Mouse (Mus musculus) c-Kit-positive CD71-negative TER-119-negative erythroid progenitor cells, embryonic 14.5 days (primary cell): ENCODE measurements around the gene Olfr370.
A peak's percentile ranks its signal among the peaks of the same experiment; 100 is the strongest.
"Not testable (repeated sequence)": the region's sequence is repeated elsewhere in the genome, so short reads cannot be mapped to it uniquely, and the experiment has no call there.

ENCODE experiments used
- DNase-seq: peaks from one replicate; pipeline ENCODE4 v3.0.0-alpha.2; 2013; ENCODE audit warnings: low read depth

The Olfr370 gene

DNA sequence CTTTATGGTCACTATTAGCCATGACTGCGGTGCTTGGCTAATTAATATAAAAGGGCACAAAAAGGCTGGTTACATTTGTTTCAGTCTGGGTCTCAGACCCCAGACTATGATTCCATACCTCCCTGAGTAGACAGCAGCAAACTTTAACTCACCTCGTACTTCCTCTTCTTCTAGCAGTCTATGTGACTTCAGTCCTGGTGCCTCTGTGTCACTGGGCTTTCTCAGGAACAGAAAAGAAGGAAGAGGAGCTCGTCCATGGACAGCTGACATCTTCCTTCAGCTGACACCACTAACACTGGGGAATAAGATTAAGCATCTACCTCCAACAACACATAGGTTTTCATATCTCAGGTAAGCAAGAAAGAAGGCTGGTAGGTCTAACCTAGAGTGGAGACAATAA lies at the start of gene Olfr370:
Olfr370 (plus strand) TSS at position 45 of the 400 bp plus-strand sequence.
- DNase-seq: peak; percentile 13

DNA sequence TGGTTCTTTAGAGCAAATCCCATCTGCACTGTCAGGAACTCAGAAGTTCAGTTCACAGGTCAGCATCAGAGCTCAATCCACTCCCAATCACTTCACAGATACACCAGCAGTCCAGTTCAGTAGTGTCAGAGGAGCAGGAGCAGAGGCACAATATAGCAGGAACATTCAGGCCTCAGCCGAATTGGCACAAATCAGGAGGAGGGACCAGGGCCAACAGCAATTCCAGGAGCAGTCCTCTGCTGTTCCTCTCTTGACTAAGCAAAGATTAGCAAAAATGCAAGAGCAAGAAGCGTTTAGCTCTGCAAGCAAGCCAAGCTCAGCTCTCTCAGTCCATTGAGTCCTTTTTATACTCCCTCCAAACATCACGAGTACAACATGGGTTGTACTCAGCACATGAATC lies 23.9 kb upstream of the Olfr370 start:
- DNase-seq: no peak

DNA sequence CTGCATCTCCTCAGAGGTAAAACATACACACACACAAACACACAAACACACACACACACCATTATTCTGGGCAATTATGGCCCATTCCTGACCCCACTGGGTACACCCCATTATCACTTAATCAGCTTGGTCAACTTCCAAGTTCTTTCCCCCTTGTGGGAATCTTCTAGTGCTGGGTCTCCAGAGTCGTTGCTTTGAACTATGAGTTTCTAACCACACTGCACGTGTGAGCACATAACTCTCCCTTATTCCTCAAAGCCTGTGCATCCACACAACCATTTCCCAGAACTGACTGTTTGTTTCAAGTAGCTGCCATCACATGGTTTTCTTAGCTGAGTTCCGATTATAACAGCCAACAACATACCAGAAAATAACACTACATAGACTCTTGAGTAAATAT lies 15.1 kb upstream of the Olfr370 start:
- no peak for DNase-seq

DNA sequence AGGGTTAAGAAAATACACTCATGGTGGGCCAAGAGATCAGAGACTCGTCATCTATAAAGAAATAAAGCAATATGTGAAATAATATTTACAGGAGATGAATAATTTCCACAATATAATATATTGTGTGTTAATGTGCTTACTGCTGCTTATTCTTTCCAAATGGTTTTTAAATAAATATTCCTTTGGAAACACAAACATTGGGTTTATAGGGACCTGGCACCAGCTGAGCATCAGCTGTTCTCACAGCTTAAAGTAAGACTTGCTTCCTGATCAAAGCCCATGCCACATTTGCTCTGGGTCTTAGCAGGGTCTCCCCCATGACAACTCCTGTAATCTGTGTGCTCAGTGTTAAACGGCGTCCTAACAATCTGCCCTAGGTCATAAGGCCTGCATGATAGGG lies 14.7 kb upstream of the Olfr370 start:
- not testable (repeated sequence) for DNase-seq

DNA sequence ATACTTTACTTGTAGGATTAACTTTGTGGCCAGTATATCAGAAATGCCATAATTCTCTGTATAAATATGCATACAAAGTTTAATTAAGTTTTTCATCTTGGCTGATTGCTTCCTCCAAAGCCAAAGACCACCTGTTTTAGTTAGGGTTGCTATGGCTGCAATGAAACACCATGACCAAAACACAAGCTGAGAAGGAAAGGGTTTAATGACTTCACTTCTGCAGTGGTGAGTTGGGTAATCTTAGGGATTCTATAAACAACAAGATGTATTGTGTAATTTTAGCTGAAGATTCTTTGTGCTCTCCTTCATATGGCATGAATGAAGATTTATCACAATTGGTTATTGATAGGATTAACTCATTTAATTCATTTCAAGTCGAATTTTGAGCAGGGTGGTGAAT lies 14.3 kb upstream of the Olfr370 start:
- no peak for DNase-seq

DNA sequence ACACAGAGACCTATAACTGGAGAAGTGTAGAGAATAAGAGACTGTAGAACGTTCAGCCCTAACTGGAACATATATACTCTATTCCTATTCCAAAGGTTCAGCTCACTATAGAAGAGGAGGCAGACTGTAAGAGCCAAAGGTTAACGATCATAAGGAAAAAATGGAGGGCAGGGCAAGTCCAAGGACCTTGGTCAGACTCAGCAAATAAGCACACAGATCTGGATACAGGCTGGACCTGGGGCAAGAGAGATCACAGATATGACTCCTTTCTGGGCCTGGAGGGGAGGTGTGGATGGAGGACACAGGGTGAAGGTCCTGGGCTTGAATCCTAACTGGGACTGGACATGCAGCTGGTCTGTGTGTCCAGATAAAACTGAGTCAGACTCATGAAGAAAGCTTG lies 778 bp upstream of the Olfr370 start:
- no peak for DNase-seq

DNA sequence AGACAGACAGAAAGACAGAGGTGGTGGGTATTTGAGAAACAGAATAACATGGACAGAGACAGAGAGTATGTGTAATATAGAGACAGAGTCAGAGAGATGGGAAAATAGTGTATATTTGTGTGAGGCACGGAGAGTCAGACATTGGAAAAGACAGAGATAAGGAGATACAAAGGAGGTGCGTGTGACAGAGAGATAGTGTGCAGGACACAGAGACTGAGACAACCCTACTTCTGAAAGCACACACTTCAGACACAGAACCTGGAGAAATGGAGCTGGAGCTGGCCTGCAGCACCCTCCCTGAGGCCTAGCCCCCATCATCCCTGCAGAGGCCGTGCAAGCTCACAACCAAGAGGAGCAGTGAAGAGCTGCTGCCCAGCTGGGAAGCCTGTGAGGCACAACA lies 27.1 kb downstream of the Olfr370 start:
- DNase-seq: no peak

DNA sequence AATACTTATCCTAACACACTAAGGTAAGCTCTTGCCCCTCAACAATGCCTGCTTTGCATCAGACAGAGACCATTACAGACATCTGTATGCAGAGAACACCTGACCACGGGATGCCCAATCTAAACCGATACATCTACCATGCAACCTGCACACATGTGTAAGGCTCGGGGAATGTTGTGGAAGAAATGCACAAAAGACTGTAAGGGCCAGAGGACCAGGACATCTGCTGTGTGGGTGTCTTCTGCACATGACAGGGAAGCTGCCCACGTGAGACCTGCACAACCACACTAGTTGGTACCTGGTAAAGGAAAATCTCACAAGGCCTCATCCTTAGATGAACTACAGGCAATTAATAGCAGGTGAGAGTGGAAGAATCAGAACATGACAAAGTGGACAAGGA lies 27.7 kb downstream of the Olfr370 start:
- no peak for DNase-seq

DNA sequence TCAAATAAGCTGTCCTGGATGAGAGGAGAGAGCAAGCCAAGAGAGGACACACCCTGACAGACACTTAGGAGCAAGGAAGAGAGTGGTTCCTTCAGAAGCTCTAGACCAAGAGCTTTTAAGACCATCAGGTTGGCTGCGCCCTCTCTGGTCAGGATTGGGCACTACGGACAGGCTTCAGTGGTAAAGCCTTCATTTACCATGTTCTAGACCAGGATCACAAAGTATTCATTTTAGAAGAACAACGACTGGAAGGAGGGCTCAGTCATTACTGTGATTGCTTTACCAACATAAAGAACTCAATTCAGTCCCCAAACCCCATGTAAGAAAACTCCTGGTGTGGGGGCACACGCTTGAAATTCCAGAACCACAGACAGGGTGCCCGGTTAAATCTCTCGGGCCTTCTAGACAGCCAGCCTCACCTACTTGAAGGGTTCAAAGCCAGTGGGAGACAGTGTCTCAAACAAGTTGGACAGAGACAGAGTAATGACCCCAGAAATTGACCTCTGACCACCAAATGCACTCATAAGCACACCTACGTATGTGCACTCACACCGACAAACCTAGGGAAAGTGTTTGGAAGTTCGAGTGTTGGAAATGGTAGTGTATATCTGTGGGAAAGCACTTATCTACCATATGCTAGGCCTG lies 30.3 kb downstream of the Olfr370 start:
- DNase-seq: no peak

DNA sequence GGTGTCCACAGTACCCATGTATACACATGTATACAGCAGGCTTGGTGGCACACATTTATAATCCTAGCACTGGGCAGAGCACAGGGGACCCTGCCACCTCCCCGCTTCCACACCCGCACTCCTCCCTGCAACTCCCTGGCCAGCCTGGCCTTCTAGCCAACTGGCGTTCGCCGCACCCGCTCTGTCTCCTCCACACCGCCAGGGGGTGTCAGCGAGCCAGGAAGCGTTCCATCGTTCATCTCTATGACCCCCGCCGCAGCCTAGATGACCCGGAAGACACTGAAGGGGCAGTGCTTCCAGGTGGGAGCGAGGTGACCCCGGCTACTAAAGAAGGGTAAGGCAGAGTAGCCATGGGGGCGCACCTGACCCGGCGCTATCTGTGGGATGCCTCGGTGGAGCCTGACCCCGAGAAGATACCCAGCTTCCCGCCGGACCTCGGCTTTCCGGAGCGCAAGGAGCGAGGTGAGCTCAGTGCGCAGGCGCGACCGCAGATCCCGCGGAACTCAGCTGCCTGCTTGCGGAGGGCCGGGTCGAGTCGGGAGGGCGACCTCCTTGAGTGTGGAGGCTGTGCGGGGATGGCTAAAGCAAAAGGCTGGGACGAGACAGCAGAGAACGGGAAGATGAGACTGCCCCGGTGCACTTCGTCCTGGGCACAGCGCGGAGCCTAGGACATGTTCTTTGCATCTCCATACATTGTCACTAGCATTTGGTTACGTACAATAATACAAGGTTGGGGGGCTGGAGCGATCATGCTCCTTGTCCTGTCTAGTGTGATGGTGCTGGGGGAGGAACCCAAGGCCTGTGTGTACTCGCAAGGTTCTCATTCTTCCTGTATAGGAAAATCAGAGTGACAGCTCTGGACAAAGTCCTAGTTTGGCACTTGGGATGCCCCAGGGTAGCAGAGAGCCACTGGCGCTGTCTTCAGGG lies 31.2 kb downstream of the Olfr370 start, which contains the start of gene Ndufb7:
Ndufb7 (plus strand) TSS at position 203 of the 927 bp plus-strand sequence.
- peak; percentile 79 for DNase-seq

DNA sequence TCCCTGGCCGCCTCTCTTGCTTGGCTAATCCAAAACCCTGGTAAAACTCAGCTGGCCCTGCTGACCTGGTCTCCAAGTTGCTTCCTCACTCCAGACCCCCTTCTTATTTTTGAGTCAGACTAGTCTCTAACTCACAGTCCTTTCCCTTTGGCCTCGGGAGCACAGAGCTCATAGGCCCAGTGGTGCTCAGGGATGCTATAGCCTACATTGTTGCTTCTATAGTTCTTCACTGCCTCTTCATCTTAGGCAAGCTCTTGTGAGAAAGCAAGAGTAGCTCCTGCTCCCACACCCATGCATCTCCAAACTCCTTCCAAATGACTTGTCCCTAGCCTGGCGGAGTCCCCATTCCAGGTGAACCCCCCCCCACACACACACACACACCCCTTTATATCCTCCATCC lies 32.1 kb downstream of the Olfr370 start:
- DNase-seq: no peak

DNA sequence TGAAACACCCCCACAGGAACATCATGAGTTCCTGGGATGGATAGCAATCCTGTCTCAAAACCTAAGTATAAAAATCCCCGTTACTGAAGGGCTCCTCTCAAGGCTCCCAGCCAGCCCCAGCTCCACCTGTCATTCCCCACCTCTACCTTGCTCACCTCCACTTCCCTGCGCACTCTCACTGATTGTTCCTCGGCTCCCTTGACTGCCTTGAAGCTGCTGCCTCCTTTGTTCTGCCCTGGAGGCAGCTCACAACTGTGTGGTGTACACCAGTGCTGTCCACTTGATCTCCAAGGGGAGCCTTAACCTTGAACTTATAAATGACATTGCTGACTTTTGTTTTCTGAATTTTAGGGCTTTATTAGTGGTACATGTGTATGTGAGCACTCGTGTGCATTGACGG lies 32.5 kb downstream of the Olfr370 start:
- DNase-seq: no peak

DNA sequence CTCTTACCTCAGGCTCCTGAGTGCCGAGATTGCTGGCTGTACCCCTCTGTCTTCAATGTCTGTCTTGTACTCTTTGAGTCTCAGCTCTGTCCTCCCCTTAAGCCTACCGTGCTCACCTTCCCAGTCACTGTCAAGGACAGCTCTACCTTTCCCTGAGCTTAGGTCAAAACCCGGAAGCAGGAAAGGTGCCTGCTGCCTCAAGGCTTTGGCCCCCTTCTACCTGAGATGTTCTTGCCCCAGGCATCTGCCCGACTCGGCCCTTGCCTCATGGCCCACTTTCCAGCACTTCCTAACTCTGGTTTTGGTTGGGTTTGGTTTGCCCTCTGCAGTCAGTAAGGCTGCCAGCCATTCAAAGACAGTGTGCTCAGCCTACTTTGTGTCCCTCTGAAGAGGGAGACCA lies 33.2 kb downstream of the Olfr370 start:
- DNase-seq: no peak

DNA sequence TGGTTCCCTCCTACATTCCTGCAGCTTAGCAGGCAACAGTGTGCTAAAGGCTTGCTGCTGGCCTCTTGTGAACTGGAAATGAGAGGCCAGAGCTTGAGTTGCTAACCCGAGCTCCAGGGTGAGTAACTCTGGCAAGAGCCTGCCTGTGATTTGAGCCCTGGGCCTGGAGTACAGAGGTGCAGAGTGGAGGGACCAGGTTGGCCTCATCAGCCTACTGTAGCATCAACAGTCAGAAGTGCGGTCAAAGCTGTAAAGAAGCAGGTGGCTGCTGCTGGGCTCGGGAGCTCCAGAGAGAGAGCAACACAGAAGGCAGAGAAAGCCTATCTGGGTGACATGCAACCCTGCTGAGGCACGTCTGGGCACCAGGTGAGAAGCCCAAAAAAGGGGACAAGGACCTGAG lies 33.6 kb downstream of the Olfr370 start:
- no peak for DNase-seq

DNA sequence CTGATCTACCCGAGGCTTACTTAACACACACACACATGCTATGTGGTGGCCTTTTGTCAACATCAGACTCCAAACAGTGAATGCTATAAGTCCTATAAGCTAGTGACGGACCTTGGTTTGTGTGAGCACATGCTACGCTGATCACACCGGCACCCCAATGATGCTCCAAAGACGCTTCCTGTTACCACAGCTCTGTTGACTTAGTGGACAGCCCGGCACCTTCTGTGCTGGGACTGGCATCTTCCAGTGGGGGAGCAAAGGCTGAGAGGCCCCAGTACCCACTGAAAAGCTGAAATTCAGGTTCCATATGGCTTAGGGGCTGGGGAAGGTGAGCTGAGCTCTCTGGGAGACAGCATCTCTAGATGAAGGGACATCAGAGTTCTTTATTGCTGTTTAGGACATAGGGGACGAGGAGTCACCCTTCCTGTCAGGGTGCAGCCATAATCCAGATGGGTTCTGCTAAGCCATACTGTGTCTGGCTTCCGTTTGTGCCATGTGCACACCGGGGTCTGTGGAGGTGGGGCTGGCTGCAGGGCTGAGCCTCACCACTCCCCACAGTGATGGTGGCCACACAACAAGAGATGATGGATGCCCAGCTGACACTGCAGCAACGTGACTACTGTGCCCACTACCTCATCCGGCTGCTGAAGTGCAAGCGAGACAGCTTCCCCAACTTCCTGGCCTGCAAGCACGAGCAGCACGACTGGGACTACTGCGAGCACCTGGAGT lies 34.9 kb downstream of the Olfr370 start:
- DNase-seq: no peak

DNA sequence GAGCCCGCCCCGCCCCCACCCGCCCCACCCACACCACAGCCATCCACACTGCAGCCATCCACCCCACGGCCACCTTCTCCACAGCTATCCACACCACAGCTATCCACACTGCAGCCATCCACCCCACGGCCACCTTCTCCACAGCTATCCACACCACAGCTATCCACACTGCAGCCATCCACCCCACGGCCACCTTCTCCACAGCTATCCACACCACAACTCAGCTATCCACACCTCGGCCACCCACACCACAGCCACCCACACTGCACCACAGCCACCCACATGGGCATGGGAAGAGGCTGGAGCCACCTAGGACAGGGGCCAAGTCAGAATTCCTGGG lies 35.4 kb downstream of the Olfr370 start:
- not testable (repeated sequence) for DNase-seq

DNA sequence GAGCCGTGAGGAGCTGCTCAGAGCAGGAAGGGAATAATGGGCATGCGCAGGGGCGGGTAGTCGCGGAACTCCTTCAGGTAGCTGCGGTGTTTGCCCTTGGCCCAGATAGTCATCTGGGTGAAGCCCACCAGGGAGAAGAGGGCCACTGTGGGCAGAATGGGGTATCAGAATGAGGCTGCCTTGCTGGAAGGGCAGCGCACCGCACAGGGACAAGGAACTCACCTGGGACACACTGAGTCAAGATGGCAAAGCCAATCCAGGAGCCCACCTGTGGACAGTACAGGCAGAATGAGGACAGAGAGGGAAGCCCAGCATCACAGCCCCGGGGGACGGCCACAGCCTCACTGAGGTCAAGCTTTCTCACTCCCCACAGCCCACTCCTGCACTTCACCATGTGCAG lies 36.2 kb downstream of the Olfr370 start:
- DNase-seq: no peak

DNA sequence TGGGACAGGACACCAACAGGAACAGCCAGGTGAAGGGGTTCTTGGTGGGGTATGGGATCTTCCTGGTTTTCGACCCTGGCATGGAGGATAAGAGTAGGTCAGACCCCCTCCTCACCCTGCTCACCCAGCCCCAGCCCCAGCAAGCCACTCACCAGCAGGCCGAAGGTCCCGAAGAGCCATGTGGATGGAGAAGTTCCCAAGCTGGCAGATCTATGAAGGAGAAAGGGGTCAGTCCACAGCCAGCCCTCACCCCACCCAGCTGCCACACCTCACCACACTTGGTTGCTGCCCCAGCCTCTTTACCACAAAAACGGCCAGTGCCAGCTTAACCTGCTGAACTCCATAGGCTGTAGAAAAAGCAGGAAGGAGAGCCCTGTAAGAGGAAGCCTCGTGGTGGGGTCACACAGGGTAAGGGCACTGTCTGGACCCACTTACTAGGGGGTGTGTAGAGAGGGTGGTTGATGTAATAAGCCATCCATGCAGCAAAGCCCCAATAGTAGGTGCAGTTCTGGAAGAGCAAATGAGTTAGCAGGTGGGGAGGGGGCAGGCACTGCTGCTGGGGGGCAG lies 36.7 kb downstream of the Olfr370 start:
- no peak for DNase-seq

DNA sequence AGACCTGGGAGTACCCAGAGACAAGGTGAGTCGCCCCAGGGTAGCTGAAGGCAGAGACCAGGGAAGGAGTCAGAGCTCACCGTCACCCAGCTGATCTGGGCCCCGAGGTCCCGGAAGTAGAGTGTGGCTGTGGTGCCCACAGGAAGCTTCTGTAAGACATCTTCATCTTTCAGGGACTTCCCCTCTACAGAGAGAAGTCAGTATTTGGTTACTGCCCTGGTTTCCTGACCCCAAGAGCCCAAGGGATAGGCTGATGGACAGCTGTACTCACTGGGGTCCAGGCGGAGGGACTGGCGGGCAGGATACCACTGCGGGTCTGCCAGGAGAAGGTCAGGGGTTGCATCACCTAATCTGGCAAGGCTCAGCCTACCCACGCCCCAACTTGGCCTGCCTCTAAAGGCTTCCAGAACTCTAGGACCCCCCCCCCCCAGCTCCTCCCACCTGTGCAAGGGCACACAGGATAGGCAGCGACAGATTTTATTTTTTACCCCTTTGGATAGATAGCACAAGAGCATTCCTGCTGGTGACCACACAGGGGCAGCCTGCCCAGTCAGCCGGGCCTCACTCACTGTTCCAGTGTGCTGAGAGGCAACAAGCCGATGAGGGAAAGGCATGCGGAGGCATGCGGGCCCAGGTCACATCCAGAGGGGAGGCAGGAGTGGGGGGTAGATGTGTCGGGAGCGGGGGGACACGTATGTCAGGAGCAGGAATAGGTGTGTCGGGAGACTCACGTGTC lies 37.7 kb downstream of the Olfr370 start:
- no peak for DNase-seq

DNA sequence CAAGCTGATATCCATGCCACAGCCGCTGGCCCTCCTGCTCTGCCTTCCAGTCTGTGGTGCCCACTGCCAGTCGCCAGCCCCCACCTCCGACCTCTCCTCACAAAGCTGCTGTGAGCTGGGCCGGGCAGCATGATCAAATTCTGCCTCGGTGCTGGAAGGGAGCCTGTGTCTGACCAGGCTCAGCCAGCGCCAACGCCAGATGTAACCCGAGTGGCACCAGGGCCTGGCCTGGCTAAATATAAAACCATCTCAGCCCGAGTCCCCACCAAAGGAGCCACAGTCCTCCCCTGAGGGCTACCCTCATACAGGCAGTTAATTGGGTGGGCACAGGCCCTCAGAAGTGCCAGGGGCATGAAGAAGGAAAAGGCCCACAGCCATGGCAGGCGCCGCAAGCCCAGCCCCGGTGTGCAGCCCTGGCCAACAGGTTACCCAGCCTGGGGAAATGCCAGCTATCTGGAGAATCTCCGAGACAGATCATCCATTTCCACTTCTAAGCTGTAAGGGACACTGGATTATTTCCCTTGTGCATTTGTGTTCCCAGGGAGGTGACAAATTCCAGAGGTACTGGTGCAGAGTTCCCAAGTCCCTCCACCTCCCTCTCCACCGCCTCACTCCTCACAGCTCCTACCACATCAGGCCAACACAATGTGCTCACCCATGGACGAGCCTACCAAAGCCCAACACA lies 39.2 kb downstream of the Olfr370 start:
- no peak for DNase-seq
